Mouse (Mus musculus) cerebellum, adult 9-10 months (tissue): ENCODE measurements at regions not wholly inside any gene's neighbourhood (a gene's known extent, or its start where the extent isn't known, plus 50 kb on each side); places are given as distances from the start of the nearest gene placed in this dataset.
"Not testable (repeated sequence)": the region's sequence is repeated elsewhere in the genome, so short reads cannot be mapped to it uniquely, and the experiment has no call there.

Source experiments
- DNase-seq: peaks from one replicate; pipeline ENCODE4 v3.0.0; 2022

GRCm38 (mm10) chr4:3497392-3497791 lies 312.2 kb upstream of the Vmn1r3 start:
- not testable (repeated sequence) for DNase-seq

- not testable (repeated sequence) for DNase-seq
Measured at GRCm38 (mm10) chr4:3495987-3496386, 310.8 kb upstream of the Vmn1r3 start.

- not testable (repeated sequence) for DNase-seq
Measured at GRCm38 (mm10) chr4:3494123-3494681, 309.0 kb upstream of the Vmn1r3 start.

- DNase-seq: not testable (repeated sequence)
Measured at GRCm38 (mm10) chr4:3490901-3491300, 305.7 kb upstream of the Vmn1r3 start.

GRCm38 (mm10) chr4:3482092-3482491 lies 296.9 kb upstream of the Vmn1r3 start:
- DNase-seq: no peak

- no peak for DNase-seq
Measured at GRCm38 (mm10) chr4:3456773-3457172, 271.6 kb upstream of the Vmn1r3 start.

GRCm38 (mm10) chr4:3437380-3437779 lies 252.2 kb upstream of the Vmn1r3 start:
- not testable (repeated sequence) for DNase-seq

- no peak for DNase-seq
Measured at GRCm38 (mm10) chr4:3427968-3428367, 242.8 kb upstream of the Vmn1r3 start.

GRCm38 (mm10) chr4:3419920-3420499 lies 234.9 kb upstream of the Vmn1r3 start:
- peak; percentile 13 for DNase-seq

- DNase-seq: no peak
Measured at GRCm38 (mm10) chr4:3416670-3417069, 231.5 kb upstream of the Vmn1r3 start.

GRCm38 (mm10) chr4:3414442-3415022 lies 229.4 kb upstream of the Vmn1r3 start:
- not testable (repeated sequence) for DNase-seq

- DNase-seq: no peak
Measured at GRCm38 (mm10) chr4:3413493-3414441, 228.6 kb upstream of the Vmn1r3 start.

- not testable (repeated sequence) for DNase-seq
Measured at GRCm38 (mm10) chr4:3412323-3412722, 227.2 kb upstream of the Vmn1r3 start.

GRCm38 (mm10) chr4:3402856-3403255 lies 217.7 kb upstream of the Vmn1r3 start:
- DNase-seq: not testable (repeated sequence)

GRCm38 (mm10) chr4:3401766-3402165 lies 216.6 kb upstream of the Vmn1r3 start:
- not testable (repeated sequence) for DNase-seq

- not testable (repeated sequence) for DNase-seq
Measured at GRCm38 (mm10) chr4:3391579-3391978, 206.4 kb upstream of the Vmn1r3 start.

GRCm38 (mm10) chr4:3373027-3373763 lies 188.0 kb upstream of the Vmn1r3 start:
- not testable (repeated sequence) for DNase-seq

GRCm38 (mm10) chr4:3368021-3368420 lies 182.9 kb upstream of the Vmn1r3 start:
- DNase-seq: not testable (repeated sequence)

- DNase-seq: not testable (repeated sequence)
Measured at GRCm38 (mm10) chr4:3343443-3343842, 158.3 kb upstream of the Vmn1r3 start.

GRCm38 (mm10) chr4:3342696-3343095 lies 157.5 kb upstream of the Vmn1r3 start:
- not testable (repeated sequence) for DNase-seq

- DNase-seq: not testable (repeated sequence)
Measured at GRCm38 (mm10) chr4:3342165-3342564, 157.0 kb upstream of the Vmn1r3 start.
